Mouse (Mus musculus) lung, embryonic 15.5 days (tissue): ENCODE measurements around the gene Plcb2. TPM values are rescaled to one million over a fixed set of nuclear protein-coding genes. Genes with fewer than 3 reads are reported as not detected.
A peak's percentile ranks its signal among the peaks of the same experiment; 100 is the strongest.

ENCODE experiments used
- ATAC-seq: fragments of 200-750 bp; cut with Nextera tagmentation; 2 replicates; pipeline ENCODE4 v1.8.0; 2017; ENCODE audit warnings: moderate number of reproducible peaks, borderline replicate concordance; ENCODE audit not compliant: low FRiP score, low TSS enrichment; ENCODE audit errors: extremely low read depth
- H3K27ac ChIP-seq: fragments of 300-500 bp; sonication (generic); 2 replicates; pipeline ENCODE4 v1.5.1; 2015; ENCODE audit warnings: moderate library complexity, mild to moderate bottlenecking, inconsistent platforms
- H3K27me3 ChIP-seq: fragments of 300-500 bp; sonication (generic); 2 replicates; pipeline ENCODE4 v1.6.1; 2015; ENCODE audit warnings: inconsistent platforms
- H3K36me3 ChIP-seq: fragments of 300-500 bp; sonication (generic); 2 replicates; pipeline ENCODE4 v1.6.1; 2015; ENCODE audit warnings: inconsistent platforms
- H3K4me1 ChIP-seq: fragments of 300-500 bp; sonication (generic); 2 replicates; pipeline ENCODE4 v1.6.1; 2015; ENCODE audit warnings: inconsistent platforms
- H3K4me2 ChIP-seq: fragments of 300-500 bp; sonication (generic); 2 replicates; pipeline ENCODE4 v1.6.1; 2015; ENCODE audit warnings: inconsistent platforms, mild to moderate bottlenecking, moderate library complexity
- H3K4me3 ChIP-seq: fragments of 300-500 bp; sonication (generic); 2 replicates; pipeline ENCODE4 v1.5.1; 2015; ENCODE audit warnings: mild to moderate bottlenecking, inconsistent platforms
- H3K9ac ChIP-seq: fragments of 300-500 bp; sonication (generic); 2 replicates; pipeline ENCODE4 v1.6.1; 2015; ENCODE audit warnings: inconsistent platforms
- H3K9me3 ChIP-seq: fragments of 300-500 bp; sonication (generic); 2 replicates; pipeline ENCODE4 v1.6.1; 2016; ENCODE audit warnings: inconsistent platforms
- WGBS: fragments of 180-500 bp; shearing (Covaris S2); methylation state at CpG from one replicate; pipeline ENCODE4 v1.1.7; 2015; 5-methylcytosine and 5-hydroxymethylcytosine counted together
- polyA plus RNA-seq: library from polyadenylated mRNA; unstranded; fragments of >200 nt; fragmentation: Nextera tagmentation; extraction: Ambion mirVana; gene quantifications from 2 replicates; pipeline ENCODE4 v1.2.1, GENCODE M21; 2015

Plcb2 gene
- polyA plus RNA-seq, 1 experiment from 2014 or later = 2.5 TPM

DNA sequence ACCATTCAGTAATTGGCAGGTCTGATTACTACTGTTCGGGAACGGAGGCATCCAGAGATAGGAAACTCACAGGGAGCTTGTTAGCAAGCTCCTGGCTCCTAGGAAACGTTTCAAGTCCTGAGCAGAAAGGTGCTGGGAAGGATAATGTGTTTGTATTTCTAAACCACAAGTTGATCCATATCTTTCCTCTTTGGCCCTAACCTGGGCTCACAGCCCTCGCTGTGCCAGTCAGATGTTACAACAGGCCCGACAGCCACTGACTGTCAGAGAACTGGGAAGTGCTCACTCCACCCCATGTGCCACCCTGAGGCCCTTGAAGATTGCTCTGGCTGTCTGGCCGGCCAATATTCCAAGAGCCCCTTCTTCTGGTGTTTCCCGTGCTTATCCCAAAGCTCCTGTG lies 53.7 kb downstream of the Plcb2 start:
- no peak overlapping the region for H3K27ac ChIP-seq
- peaks cover 14% of the 10 kb centered on the region for H3K4me1 ChIP-seq
- H3K4me3 ChIP-seq = no peak overlapping the region
- WGBS = 16% methylated on average over 7 of the region's 7 CpGs
- H3K4me2 ChIP-seq = no peak overlapping the region
- H3K9me3 ChIP-seq = no peaks in the 10 kb centered on the region
- H3K36me3 ChIP-seq = no peaks in the 10 kb centered on the region
- H3K27me3 ChIP-seq = peaks cover 75% of the 10 kb centered on the region
- no peak overlapping the region for H3K9ac ChIP-seq
- ATAC-seq = no peak

DNA sequence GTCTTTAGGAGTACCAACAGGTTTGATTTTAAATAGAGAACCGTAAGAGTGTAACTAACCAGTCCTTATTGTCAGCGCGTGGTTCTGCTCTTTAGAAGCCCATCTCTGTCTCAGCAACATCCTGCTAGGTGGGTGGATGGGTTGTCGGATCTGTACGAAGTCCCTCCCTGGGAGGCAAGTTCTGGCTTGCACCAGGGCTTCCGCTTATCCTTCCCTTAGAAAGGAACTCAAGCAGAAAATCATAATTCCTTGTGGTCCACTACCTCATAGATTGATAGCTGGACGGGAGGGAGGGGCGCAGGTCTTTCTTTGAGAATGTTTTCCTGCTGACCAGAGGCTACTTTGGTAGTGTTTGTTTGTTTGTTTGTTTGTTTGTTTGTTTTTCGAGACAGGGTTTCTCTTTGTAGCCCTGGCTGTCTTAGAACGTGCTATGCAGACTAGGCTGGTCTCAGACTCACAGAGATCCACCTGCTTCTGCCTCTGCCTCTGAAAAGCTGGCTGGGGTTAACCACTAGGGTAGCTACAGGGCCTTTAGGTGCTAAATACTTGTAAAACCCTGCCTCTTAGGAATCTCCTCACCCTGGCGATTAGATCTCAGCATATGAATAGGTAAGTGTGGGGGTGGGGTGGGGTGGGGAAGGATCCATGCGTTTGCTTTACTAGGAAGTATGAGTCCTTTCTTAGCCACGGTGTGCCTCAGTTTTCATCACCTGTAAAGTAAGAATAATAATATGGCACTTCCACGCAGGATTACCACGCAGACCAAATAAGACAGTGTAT lies 54.4 kb downstream of the Plcb2 start:
- Histone ChIP-seq H3K4me2 (no peak overlapping the region), H3K27ac (no peak overlapping the region), H3K4me1 (peaks cover 14% of the 10 kb centered on the region), H3K4me3 (no peak overlapping the region), H3K36me3 (no peaks in the 10 kb centered on the region), H3K27me3 (peaks cover 68% of the 10 kb centered on the region), H3K9ac (no peak overlapping the region), H3K9me3 (no peaks in the 10 kb centered on the region)
- 27% methylated on average over 15 of the region's 15 CpGs for WGBS
- no peak for ATAC-seq

DNA sequence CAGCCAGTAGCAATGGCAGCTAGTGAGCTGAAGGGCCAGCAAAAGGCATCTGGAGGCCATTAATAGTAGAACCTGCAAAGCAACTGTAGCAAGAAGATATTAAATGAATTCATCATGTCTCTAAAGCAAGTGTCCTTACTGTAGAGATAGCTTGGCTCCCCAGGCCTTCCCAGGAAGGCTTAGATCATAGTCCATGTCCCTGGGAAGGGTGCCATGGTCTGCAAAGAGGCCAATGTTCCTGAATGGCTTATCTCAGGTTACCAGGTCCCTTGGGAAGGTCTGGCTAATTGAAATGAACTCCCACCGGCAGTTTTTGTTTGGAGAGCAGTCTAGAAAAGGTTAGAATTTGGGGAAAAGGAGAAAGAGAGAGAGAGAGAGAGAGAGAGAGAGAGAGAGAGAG lies 56.5 kb downstream of the Plcb2 start:
- H3K27me3 ChIP-seq = peaks cover 47% of the 10 kb centered on the region
- WGBS = 59% methylated on average over 1 of the region's 1 CpGs
- H3K36me3 ChIP-seq = no peaks in the 10 kb centered on the region
- no peak overlapping the region for H3K4me2 ChIP-seq
- H3K27ac ChIP-seq = no peak overlapping the region
- no peak for ATAC-seq
- peaks cover 1% of the 10 kb centered on the region for H3K4me1 ChIP-seq
- H3K9me3 ChIP-seq = no peaks in the 10 kb centered on the region
- no peak overlapping the region for H3K9ac ChIP-seq
- H3K4me3 ChIP-seq = no peak overlapping the region

DNA sequence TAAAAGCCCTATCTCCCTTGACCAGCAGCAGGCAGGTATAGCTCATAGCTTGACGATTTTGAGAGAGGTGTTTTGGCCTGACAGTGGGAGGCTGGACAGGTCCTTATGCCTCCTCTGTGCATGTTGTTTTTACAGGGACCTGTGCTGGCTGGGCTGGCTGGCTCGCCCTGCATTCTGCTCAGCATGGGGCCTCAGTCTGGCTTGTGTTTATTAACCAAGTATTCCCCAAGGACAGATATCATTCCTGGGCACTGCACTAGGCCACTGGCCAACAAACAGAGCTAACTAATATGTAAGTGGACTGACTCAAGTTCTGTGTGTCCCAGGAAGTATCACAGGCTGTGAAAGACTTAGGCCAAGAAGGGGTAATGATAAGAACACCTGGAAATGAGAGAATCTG lies 58.5 kb downstream of the Plcb2 start:
- WGBS = 23% methylated on average over 2 of the region's 2 CpGs
- Histone ChIP-seq H3K4me1 (0 out of 2 replicates have a peak, but pooled peaks cover 5% of the 10 kb centered on the region), H3K4me2 (no peak overlapping the region), H3K27ac (no peak overlapping the region), H3K27me3 (peaks cover 28% of the 10 kb centered on the region), H3K4me3 (no peak overlapping the region), H3K36me3 (no peaks in the 10 kb centered on the region), H3K9ac (no peak overlapping the region), H3K9me3 (no peaks in the 10 kb centered on the region)
- ATAC-seq = no peak

DNA sequence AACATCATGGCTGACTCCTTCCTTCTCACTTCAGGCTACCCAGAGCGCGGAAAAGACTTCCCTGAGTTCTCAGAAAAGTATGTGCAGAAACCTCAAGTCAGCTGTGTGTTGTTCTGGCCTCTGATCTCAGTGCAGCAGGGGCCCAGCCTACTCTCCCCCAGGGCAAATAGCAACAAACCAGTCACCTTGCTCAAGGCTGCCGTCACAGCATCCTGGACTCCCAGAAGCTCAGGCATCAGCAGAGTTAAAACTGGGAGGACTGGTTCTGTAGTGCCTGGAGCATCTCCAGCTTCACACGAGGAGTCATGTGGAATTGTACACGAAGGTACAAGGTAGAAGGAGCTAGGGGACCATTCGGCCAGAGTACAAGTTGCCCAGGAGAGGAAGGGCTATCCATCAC lies 59.0 kb downstream of the Plcb2 start:
- no peaks in the 10 kb centered on the region for H3K9me3 ChIP-seq
- H3K9ac ChIP-seq = no peak overlapping the region
- WGBS = 52% methylated on average over 6 of the region's 6 CpGs
- no peak overlapping the region for H3K4me3 ChIP-seq
- H3K36me3 ChIP-seq = no peaks in the 10 kb centered on the region
- ATAC-seq = no peak
- H3K4me2 ChIP-seq = no peak overlapping the region
- peaks cover 8% of the 10 kb centered on the region for H3K4me1 ChIP-seq
- H3K27ac ChIP-seq = no peak overlapping the region
- H3K27me3 ChIP-seq = peaks cover 26% of the 10 kb centered on the region

DNA sequence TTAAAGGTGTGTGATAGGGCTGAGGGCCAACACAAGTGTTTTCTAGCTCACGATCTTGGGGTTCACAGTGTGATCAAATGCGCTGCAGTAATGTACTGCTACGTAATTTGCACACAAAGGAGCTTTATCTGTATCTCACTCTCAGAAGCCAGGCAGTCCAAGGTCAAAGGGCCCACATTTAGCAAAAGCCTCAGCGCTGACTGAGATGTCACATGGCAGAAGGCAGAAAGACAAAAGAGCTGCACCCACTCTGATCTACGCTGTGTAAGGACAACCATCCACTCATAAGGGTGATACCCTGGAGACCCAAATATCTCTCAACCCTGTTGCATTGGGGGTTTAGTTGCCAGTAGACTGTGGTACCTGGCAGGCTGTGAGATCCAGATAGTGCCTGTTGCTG lies 61.1 kb downstream of the Plcb2 start:
- H3K4me3 ChIP-seq = no peak overlapping the region
- H3K27ac ChIP-seq = no peak overlapping the region
- 47% methylated on average over 5 of the region's 5 CpGs for WGBS
- H3K4me1 ChIP-seq = peaks cover 24% of the 10 kb centered on the region
- ATAC-seq = no peak
- no peak overlapping the region for H3K9ac ChIP-seq
- no peak overlapping the region for H3K4me2 ChIP-seq
- H3K36me3 ChIP-seq = no peaks in the 10 kb centered on the region
- H3K9me3 ChIP-seq = no peaks in the 10 kb centered on the region
- H3K27me3 ChIP-seq = peaks cover 26% of the 10 kb centered on the region

DNA sequence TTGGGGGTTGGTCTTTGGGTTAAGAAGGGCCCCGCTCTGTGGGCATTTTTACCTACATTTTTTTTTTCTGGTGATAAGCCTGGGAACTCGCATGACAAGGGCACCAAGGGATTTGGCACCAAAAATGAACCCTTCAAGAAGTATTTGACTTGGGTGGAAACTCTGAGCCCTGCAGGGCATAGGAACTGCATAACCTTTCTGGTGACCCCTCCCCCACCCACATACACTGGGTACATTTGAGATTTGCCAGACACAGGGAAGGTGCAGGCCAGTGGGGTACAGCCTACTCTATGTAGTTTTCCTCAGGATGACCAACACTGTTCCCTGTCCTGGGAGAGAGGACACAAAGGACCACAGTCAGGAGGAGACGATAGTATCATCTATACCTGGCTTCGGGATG lies 62.6 kb downstream of the Plcb2 start:
- Histone ChIP-seq H3K9ac (no peak overlapping the region), H3K4me2 (no peak overlapping the region), H3K36me3 (no peaks in the 10 kb centered on the region), H3K9me3 (no peaks in the 10 kb centered on the region), H3K27me3 (peaks cover 26% of the 10 kb centered on the region), H3K27ac (no peak overlapping the region), H3K4me3 (no peak overlapping the region), H3K4me1 (peaks cover 24% of the 10 kb centered on the region)
- no peak for ATAC-seq
- WGBS = 74% methylated on average over 4 of the region's 4 CpGs

DNA sequence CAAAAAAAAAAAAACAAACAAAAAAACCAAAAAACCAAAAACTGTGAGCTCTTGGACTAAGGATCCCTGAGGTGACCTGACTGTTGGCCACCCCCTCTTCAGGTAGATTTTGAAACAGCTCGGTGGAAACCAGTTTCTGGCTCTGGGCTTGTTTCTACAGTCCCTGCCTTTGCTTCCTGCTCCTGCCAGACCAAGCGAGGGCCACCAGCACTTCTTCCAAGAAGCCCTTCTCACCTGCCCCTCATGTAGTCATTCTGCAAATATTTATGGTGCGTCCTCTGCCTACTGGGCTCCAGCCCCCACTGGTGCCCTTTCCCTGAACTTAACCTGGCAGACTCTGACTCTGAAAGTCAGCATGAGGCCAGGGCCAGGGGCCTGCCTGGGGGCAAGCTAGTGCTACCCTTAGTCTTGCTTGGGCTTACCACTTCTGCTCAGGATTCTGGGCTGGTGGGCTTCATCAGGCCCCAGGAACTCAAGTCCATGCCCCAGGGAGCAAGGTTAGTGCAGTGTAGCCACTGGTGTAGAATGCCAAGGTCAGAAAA lies 63.2 kb downstream of the Plcb2 start:
- Histone ChIP-seq H3K4me1 (peaks cover 29% of the 10 kb centered on the region), H3K9ac (no peak overlapping the region), H3K27ac (no peak overlapping the region), H3K4me3 (no peak overlapping the region), H3K36me3 (no peaks in the 10 kb centered on the region), H3K4me2 (no peak overlapping the region), H3K9me3 (no peaks in the 10 kb centered on the region), H3K27me3 (peaks cover 26% of the 10 kb centered on the region)
- ATAC-seq = no peak
- WGBS = 49% methylated on average over 3 of the region's 3 CpGs

DNA sequence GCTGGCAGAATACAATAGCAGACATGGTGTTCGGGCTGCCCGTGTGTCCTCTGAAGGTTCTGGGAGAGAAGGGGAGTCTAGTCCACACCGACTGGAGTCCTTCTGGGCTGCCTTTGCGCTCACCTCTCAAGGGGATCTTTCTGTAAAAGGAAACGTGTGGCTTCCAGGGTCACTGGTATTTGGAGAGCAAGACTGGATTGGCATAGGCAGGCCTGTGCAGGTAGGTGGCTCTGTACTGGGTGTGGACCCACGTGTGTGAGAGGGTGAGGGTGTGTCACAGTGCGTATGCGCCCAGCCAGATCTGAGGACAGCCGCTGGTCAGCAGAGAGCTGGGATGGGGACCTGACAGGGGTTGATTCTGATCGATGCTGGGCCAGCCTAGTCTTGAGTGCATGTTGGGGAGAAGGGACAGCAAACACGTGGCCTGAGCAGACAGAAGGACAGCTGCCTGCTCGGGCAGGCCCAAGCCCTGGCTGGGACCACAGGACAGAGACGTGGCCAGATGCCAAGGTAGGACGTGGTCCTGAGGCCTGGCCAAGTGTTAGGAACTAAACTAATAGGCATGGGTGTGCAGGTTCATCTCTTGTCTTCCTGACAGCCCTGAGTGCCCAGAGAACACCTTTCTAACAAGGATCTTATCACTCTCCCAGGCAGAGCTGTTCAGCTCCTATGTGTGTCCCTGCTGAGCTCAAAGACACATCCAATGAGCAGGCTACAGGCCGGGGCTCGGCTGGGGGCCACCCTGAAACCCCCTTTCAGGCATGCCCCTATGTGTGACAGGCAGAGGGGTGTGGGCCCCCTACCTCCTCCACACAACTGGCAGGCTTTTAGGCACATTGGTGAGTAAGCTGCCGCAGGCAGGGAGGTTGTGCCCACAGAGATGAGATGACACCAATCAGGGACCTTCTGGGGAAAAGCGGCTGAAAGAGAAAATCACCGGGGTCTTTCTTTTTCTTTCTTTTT lies 64.2 kb downstream of the Plcb2 start:
- Histone ChIP-seq H3K27me3 (peaks cover 26% of the 10 kb centered on the region), H3K4me2 (peak overlapping the region; percentile 73), H3K9me3 (no peaks in the 10 kb centered on the region), H3K4me3 (peak overlapping the region; percentile 39), H3K36me3 (no peaks in the 10 kb centered on the region), H3K4me1 (peaks cover 37% of the 10 kb centered on the region), H3K27ac (no peak overlapping the region), H3K9ac (no peak overlapping the region; the same call in 1 of the 2 replicates)
- WGBS = 47% methylated on average over 19 of the region's 19 CpGs
- ATAC-seq = peak; percentile 49

DNA sequence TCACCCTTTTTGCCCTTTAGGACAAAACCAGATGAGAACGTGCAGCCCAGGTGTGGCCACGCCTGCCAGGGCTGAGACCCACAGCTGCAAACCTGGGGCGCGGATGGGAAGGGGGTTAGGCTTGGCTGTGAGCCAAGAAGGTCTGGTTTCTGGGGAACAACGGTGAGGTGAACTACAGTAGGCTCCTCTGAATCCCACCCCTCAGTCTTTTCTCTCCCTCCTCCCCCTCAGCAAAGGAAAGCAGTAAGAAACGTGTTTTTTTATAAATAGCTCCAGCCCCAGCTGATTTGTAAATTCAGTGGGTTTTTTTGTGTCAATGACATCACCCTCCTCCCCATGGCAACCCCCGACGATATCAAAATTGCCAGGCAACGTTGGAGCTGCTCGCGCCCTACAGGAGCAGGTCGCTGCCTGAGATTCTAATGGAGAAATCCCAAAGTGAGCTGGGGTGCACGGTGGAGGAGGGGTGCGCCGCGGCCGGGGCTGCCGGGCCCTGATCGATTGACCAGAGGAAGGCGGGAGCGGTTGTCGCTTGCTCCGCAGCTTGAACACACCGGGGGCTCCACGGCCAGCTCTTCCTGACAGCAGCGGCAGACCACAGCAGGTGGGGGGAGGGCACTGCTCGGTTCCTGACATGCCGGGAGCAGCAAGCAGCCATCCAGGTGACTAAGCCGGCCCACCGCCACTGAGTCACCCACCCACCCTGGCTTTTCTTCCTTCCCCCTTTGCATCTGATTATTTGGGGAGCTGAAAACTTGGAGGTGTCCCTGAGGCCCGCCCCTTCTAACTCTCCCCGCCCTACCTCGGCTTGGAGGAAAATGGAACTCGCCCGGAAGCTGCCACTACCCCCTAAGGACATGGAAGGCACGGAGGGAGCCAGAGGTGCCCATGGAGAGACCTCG lies 65.1 kb downstream of the Plcb2 start, which contains the start of gene Pak6:
Gene Pak6, plus strand, starts transcription at position 402 of the 902 bp plus-strand sequence.
- no peak; the same call in 1 of the 2 replicates for ATAC-seq
- Histone ChIP-seq H3K9ac (peak within 1 kb of the TSS; percentile 9; the same call in 1 of the 2 replicates), H3K27me3 (peaks cover 26% of the 10 kb centered on the region), H3K4me2 (peak within 1 kb of the TSS; percentile 73), H3K27ac (no peak within 1 kb of the TSS), H3K4me3 (peak within 1 kb of the TSS; percentile 39), H3K36me3 (no peaks in the 10 kb centered on the region), H3K9me3 (no peaks in the 10 kb centered on the region), H3K4me1 (peaks cover 46% of the 10 kb centered on the region)
- 2% methylated on average over 37 of the region's 37 CpGs for WGBS

DNA sequence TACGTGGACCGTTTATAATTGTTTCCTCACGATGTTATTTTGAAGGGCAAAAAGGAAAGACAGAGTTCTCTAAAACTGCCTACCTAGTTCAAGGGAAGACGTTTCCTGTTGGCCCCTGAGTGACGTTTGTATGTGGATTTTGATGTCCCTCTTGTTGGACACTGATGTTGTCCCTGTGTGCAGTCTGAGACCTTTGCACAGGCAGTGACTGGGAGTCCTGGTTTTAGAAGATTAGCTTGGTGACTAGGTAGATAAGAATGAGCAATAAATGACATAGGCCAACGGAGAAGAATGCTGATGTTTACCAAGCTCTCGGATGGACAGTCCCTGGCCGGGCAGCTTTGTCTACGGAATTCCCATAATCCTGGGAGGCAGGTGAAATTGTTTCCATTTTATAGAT lies 66.3 kb downstream of the Plcb2 start:
- H3K4me2 ChIP-seq = no peak overlapping the region
- no peak overlapping the region for H3K4me3 ChIP-seq
- no peak overlapping the region for H3K9ac ChIP-seq
- H3K4me1 ChIP-seq = peaks cover 49% of the 10 kb centered on the region
- H3K9me3 ChIP-seq = no peaks in the 10 kb centered on the region
- H3K36me3 ChIP-seq = no peaks in the 10 kb centered on the region
- H3K27me3 ChIP-seq = peaks cover 26% of the 10 kb centered on the region
- no peak for ATAC-seq
- no peak overlapping the region for H3K27ac ChIP-seq
- WGBS = 60% methylated on average over 9 of the region's 9 CpGs
